Mouse (Mus musculus) T-cell, adult 2 months (primary cell): ENCODE results near the gene Ifih1.

ENCODE experiments used
- DNase-seq: peaks from one replicate; pipeline ENCODE4 v3.0.0; 2022; ENCODE audit warnings: low spot score

Ifih1 gene

DNA sequence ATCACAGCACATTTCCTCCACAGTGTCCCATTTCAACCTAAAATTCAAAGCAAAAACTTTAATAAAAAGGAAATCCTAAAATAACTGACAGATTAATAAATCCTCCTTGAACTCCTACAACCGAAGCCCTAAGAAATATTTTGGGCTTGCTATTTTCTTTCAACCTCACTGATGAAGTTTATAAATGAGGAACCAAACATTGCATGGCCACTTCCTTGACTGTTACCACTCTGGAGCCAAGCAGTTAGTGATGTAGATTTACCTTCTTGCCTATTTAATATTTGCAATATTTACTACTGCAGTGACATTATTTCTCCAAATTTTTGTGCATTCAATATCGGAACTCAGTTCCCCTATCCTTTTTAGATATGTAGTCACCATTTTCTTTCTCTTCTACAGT is 6.2 kb downstream of the Ifih1 start:
- DNase-seq = no peak

DNA sequence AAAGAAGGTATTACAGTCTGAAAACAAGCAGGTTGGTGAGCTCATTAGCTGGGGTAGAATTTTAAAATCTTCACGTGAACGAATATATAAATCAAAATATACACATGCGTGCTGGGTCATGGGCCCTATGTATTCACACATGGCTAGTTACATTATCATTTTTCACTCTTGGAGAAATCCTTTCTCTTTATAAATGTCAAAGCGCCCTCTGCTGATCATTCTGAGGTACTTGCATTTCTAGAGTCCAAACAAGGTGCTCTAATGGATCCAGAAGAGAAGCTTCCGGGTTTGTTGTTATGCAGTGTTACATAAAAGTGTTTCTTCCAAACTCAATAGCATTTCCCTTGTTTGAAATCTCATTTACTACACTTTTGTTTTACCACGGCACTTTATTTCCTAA is 15.6 kb downstream of the Ifih1 start:
- DNase-seq = peak; percentile 32

GRCm38 (mm10) chr2:62628356-62628755 is 17.7 kb downstream of the Ifih1 start:
- DNase-seq = no peak

- no peak for DNase-seq
Measured at GRCm38 (mm10) chr2:62627728-62628127, 18.3 kb downstream of the Ifih1 start.

DNA sequence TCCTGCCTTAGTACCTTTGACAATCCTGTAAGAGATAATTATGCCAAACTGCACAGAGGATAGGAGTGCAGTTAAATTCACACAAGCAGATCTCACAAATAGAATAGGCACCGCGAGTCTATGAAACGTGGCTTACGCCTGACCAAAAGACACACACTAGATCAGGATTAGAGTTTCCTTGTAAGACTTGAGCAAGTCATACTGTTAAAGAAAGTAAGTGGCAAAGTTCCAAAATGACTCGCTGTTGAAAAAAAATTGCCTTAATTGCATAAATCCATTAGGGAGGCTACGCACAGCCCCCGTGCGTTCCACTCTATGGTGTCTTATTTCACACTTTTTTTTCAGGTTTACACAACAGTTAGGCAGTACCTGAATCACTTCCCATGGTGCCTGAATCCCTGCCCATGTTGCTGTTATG is 23.0 kb downstream of the Ifih1 start:
- DNase-seq = no peak

DNA sequence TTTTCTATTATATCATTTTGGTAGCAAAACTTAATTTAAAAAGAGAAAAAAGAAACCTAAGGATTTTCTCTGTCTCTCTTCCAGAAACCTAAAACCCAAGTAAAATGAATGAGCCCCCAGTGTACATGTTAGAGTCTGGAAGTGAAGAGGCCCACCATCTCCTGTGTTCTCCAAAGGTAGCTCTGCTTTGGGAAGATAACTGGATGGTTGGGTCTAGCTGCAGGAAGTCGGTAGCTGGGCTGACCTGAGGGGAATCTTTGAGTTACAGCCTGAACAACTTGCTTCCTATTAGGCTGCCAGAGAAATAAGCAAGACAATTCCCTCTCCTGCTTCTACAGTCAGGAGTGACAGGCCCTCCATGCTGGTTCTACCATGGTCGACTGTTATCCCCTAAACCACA is 26.4 kb downstream of the Ifih1 start:
- no peak for DNase-seq

DNA sequence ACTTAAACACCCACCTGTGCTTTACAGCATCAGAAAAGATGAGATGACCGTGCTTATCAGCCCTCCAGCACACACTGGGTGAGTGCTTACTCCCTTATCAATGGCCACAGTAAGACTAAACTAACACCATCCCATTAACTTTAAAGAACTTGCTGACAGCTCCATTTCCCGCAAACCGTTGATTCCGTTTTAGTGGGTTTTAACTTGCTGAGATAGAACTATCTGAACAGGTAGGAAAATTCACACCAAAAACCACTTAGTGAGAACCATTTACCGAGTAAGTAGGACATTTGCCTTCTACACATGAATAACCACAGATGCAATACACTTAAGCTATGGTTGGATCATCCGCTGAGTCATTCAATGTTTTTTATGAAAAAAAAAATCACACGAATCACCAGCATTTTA is 27.1 kb downstream of the Ifih1 start:
- DNase-seq = no peak

GRCm38 (mm10) chr2:62613133-62613532 is 32.9 kb downstream of the Ifih1 start:
- no peak for DNase-seq

- DNase-seq = no peak
Measured at GRCm38 (mm10) chr2:62606205-62606604, 39.9 kb downstream of the Ifih1 start.

GRCm38 (mm10) chr2:62603530-62603929 is 42.5 kb downstream of the Ifih1 start:
- no peak for DNase-seq

DNA sequence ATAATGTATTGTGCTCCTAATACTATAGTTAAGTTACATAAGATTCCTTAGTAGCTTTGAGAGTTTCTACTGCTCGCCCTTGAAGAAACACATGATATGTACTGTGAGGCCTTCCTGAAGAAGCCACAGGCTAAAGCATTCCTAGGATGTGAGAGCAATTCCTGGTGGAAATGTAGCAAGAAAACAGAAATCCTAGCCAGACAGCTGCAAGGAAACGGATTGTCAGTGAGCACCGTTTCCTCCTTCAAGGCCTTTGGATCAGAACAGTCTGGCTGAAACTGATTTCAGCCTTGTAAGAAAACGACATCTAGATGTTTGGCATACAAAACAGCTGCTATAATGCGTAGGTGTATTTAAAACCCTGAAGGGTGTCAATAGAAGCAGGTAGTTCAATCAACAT is 49.5 kb downstream of the Ifih1 start:
- DNase-seq = no peak

GRCm38 (mm10) chr2:62594491-62594890 is 51.6 kb downstream of the Ifih1 start:
- no peak for DNase-seq

GRCm38 (mm10) chr2:62591555-62591954 is 54.5 kb downstream of the Ifih1 start:
- DNase-seq = no peak

DNA sequence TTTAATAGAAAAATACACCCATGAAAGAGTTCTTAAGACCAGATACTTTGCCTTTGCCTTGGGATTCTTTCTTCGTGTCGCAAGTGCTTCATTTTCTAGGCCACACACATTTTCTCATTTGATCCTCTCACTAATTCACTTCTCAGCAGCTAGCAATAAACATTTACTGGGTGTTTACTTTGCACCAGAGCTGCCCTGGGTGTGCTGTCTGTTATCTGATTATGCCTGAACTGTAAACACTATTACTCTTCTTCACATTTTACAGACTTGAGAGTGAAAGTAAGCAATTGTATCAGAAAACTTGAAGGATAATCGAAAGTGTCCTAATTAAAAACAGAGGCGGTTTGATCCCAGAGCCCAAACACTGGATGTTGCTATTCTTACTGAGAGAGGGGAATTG is 56.7 kb downstream of the Ifih1 start:
- DNase-seq = no peak

- no peak for DNase-seq
Measured at GRCm38 (mm10) chr2:62585769-62586168, 60.3 kb downstream of the Ifih1 start.

DNA sequence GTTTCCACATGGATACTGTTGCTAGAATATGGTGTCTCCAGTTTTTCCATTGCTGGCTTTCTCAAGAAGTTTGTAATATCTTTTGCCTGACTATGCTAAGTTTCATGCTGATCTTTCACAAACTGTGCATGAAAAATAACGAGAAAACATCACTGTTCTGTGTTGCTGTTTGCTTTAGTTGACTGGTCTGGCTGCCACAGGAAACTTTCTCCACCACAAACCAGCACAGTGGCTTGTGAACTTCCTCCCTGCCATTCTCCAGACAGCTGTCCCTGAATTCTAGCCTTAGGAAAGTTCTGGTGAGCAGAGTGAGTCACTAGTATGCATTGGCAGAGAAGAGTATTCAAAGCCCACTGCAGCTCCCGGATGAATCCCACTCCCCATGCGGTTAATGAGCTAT is 71.1 kb downstream of the Ifih1 start:
- DNase-seq = no peak

GRCm38 (mm10) chr2:62574250-62574649 is 71.8 kb downstream of the Ifih1 start:
- no peak for DNase-seq

DNA sequence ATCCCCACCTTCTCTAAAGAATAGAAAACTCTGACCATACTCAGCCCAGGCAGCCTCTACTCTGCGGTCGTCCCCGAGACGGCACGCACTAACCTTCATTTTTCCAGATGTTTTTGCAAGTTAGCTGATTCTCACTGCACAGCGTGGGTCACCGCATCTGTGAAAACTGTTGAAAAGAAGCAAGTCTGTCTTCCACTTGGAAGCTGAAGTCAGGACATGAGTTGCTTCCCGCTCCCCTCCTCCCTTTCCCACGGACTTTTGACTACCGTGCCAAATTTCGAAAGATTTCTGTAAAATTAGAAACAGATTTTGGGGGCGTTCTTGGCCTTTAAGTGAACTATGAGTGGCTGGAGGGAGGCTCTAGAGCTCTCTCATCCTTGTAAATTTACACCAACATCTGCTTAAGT is 72.3 kb downstream of the Ifih1 start, which contains the start of gene Fap:
Gene Fap, minus strand, starts transcription at position 323 of the 407 bp plus-strand sequence.
- no peak for DNase-seq

- DNase-seq = no peak
Measured at GRCm38 (mm10) chr2:62573099-62573752, 72.8 kb downstream of the Ifih1 start.

GRCm38 (mm10) chr2:62564687-62565086 is 81.4 kb downstream of the Ifih1 start:
- no peak for DNase-seq

DNA sequence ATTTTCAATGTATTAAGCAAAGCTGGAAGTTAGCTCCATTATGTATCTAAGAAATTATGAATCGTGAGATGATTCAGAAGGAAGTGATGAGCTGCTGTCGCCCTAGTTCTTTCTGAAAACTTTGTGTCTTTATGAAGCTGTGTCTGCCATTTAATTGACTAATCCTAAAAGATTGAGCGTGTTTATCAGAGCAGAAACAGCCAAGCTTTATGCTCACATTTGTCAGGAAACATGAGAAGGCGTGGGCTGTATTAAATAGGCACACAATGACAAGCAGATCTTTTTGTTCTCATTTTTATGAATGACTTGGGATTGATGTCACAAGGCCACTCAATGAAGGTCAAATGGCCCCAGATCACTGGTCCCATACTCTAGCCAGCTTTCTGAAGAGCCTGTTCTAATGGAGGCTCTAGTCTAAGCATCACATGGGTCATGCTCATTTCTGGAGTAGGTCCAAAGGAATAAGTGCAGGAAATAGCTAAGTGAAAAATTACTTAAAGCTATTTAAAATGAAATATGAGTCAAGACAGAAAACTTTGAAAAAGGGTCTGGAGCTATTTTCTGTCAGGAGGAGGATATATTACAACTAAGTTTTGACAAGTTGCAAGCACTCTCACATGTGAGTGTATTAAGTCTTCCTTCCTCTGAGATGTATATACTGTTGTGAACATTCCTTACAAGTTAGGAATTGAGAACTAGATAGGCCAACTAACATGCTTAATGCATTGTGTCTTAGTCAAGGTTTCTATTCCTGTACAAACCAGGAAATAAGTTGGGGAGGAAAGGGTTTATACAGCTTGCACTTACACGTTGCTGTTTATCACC is 83.2 kb downstream of the Ifih1 start:
- no peak for DNase-seq

DNA sequence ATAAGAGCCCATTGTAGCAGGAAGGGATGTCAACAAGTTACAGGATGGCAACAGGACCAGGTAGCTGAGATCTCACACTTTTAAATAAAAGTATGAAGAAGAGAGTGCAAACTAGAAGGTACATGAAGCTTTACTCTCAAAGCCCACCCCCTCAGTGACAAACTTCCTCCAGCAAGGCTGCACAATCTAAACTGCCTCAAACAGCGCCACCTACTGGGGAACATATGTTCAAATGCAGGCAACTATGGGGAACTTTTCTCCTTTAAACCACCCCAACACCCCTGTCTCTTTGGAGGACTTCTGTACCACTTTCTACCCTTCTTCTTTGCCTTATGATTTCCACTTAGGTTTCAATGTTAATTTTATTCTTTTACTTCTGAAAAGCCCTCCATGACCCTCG is 88.6 kb downstream of the Ifih1 start:
- no peak for DNase-seq

DNA sequence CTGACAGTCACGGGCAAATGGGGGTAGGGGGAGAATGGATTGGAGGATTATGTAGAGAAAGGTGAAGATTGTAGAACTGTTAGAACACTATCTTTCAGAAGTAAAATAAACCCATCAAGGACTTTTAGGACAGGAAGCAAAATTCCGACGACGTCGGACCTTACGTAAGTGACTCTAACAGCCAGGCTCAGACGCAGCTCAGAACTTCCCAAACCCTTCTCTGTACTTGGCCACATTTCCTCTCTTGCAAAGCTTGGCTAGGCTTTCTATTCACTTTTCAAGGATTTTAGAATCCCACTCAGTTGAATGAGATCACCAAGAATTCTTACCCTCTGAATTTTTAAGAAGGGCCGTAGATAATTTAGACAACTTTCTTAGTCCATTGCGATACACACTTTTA is 89.7 kb downstream of the Ifih1 start:
- DNase-seq = no peak

DNA sequence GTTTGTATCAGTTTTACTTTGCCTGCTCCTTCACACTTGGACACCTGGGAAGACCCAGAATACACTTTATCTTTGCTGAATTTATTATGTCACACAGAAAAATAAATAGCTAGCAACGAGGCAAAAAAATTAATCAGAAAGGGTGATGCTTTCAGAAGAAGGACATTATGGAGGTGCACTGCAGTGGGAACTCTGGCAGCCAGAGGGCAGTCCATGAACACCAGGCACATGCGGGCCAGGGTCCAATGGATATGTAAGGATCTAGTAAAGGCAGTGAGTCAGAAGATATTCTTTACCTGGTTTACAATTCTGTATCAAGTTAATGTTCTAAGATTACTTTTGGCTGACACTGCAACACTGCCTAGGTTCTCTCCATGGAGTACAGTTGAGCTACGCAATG is 96.4 kb downstream of the Ifih1 start:
- no peak for DNase-seq
